Mouse (Mus musculus) adrenal gland (tissue): ENCODE measurements at regions not wholly inside any gene's neighbourhood (a gene's known extent, or its start where the extent isn't known, plus 50 kb on each side); places are given as distances from the start of the nearest gene placed in this dataset.

Experiments used
- intact Hi-C: fragments of 180-260 bp; cut with DNase I; formaldehyde crosslinking; loops from one replicate; pipeline ENCODE4 v1.15.1; 2025

- intact Hi-C loops = no loop called here
Measured at GRCm38 (mm10) chr6:75683935-75684334, 813.6 kb downstream of the Gm9008 start.

GRCm38 (mm10) chr6:75644363-75644720 is 853.2 kb downstream of the Gm9008 start:
- intact Hi-C loops = no loop called here

GRCm38 (mm10) chr6:75643581-75644362 is 853.8 kb downstream of the Gm9008 start:
- intact Hi-C loops = no loop called here

- intact Hi-C loops = no loop called here
Measured at GRCm38 (mm10) chr6:75636050-75636449, 861.5 kb downstream of the Gm9008 start.

- intact Hi-C loops = no loop called here
Measured at GRCm38 (mm10) chr6:75602536-75603279, 894.9 kb downstream of the Gm9008 start.

- intact Hi-C loops = no loop called here
Measured at GRCm38 (mm10) chr6:75558431-75558830, 939.2 kb downstream of the Gm9008 start.

GRCm38 (mm10) chr6:75542247-75542700 is 955.3 kb downstream of the Gm9008 start:
- intact Hi-C loops = no loop called here

- intact Hi-C loops = loop anchor here (5.0 kb wide), 1 partner anchor 262 kb away; no protein-coding TSS in a partner anchor
Measured at GRCm38 (mm10) chr6:75539703-75540102, 957.9 kb downstream of the Gm9008 start.
